Mouse (Mus musculus): Measurements from ENCODE around the gene Mia2.

DNA sequence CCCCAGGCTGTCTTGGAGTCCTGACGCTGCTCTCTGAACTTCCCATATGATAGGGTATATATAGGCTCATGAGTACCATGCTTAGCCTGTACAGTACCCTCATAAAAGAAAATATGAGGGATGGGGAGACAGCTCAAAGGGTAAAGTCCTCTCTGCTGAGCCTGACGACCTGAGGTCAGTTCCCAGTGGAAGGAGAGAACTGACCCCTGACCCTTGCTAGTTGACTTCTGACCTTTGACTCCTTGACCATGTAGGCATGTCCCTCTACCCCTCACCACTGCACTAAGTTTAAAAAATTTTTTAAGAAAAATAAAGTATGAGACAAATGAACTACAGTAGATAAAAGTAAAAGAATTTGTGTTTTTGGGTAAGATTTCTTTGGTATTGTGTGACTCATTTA, 65.5 kb downstream of the Mia2 start:
- TF ChIP-seq POLR2A (IDR thresholded peaks at IDR 0.05; ENCODE audit: borderline replicate concordance, insufficient read depth, low read length), result no peak
- no peak for TF ChIP-seq CTCF (IDR thresholded peaks at IDR 0.05; ENCODE audit: borderline replicate concordance, insufficient read depth, low read depth, low read length)

All from cerebellum, adult 2 months (tissue).